Mouse (Mus musculus) bone marrow macrophage, adult 2 months (primary cell): ENCODE measurements around the gene Arpc1b.

Source experiments
- CTCF ChIP-seq: IDR thresholded peaks from 2 replicates; pipeline ENCODE4 v1.5.1; 2012; ENCODE audit warnings: low read depth, mild to moderate bottlenecking, low read length, moderate library complexity
- POLR2A ChIP-seq: IDR thresholded peaks from 2 replicates; pipeline ENCODE4 v1.6.1; 2012; ENCODE audit warnings: mild to moderate bottlenecking, low read depth, low read length, borderline replicate concordance

- TF ChIP-seq POLR2A (no peak), CTCF (no peak)
These were observed 12.6 kb downstream of the Arpc1b start for GRCm38 (mm10) chr5:145126580-145126979.
